Mouse (Mus musculus) hematopoietic stem cell, adult 5-6 weeks (primary cell): ENCODE results near the gene Tymp. TPM values are rescaled to one million over a fixed set of nuclear protein-coding genes. Genes with fewer than 3 reads are reported as not detected.

Source experiments
- ATAC-seq, 2 experiments: fragments of 125-278 bp in 1 of 2; replicated peaks in 1 of 2; 2 replicates each; pipeline ENCODE4 v1.8.0; 2016 to 2017; ENCODE audit warnings: inconsistent platforms in 2 of 2, mild to moderate bottlenecking in 2 of 2, moderate number of reproducible peaks in 2 of 2, low read depth in 1 of 2, moderate TSS enrichment in 1 of 2; ENCODE audit not compliant: low FRiP score in 2 of 2, poor library complexity in 2 of 2, severe bottlenecking in 2 of 2, insufficient read depth in 1 of 2, low TSS enrichment in 1 of 2
- total RNA-seq: library from RNA; stranded (forward); fragments of 172-1452, 232-1000 nt; gene quantifications from 2 replicates; pipeline ENCODE4 v1.2.3, GENCODE M21; 2017

Gene Tymp
- total RNA-seq, 1 experiment from 2014 or later: not detected

DNA sequence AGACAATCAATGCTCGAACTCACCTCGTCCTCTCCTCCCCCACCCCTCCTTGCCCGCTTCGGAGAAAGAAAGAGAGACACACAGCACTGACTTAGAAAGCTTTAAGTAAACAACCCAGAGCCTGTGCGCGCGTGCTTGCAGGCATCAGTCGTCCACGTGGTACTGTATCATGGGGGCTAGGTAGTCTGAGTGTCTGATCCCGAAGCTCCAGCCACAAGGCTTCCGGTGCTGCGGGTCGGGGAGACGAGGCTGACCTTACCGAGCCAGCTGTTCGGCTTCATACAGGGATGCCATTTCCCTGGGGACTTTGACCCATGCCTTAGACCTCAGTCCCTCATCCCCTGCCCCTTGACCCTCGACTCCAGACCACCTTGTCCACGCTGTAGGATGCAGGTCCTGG, 523 bp upstream of the Tymp start:
- ATAC-seq: no peak

DNA sequence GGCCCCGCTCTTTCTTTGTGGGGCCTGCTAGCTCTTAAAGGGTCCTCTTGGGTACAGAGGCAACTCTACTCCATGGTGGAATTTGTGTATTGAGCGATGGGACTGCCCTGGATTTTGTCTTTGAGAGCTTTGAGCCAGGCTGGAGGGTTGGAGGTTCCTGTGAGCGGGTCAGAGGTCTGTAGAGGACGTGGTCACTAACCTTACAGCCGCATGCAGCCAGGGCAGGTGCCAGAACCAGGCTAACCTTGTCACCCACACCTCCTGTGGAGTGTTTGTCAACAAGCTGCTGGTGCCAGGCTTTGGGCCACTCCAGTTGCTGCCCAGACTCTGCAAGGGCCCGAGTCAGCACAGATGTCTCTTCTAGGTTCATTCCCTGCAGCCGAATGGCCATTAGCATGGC, 799 bp downstream of the Tymp start:
- ATAC-seq: no peak

DNA sequence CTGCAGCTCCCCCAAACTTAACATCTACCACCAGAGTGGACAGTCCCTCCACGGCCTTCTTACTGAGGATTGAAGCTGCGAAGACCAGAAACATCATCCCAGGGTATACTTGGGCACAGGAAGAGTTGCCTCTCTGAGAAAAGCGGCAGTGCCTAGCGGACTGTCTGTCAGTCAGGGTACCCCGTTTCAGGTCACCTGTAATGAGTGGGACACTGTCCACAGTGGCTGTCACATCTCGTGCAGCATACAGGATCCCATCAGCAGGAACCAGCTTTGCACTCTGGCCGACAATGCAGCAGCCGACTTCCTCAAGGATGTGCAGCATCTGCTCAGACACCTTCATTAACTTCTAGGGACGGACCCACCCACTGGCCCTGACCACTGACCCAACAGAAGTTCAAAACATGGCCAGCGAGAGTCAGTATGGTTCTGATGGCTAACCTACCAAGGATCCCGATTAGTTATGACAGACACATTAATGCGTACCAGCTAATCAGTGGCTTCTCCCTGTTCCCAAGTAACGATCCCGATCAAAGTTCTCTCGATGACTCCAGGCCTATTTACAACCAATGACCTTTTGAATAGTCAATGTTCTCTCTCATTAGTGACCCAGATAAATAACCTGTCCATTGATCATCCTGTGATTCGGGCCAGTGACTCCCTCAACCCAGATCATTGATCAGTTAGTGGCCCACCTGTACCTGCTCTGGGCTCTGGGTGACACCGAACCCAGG, 1.9 kb downstream of the Tymp start:
- ATAC-seq: no peak

DNA sequence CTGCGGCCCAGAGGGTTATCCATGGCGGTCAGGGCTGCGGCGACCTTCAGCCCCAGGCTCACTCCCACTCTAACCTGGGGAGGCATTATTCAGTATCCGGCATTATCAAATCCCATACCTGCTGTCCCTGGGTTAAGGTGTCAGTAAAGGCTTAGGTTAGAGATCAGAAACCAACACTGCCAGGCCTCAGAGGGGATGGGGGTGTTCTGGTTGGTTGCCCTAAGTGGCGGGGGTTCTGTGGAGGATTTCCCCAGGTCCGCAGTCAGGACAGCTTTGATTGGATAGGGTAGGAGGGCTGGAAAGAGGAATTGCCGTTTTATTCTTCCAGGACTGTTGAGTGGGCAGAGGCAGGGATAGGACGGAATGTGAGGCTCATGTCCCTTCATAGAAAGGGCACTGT, 2.5 kb downstream of the Tymp start:
- no peak for ATAC-seq

DNA sequence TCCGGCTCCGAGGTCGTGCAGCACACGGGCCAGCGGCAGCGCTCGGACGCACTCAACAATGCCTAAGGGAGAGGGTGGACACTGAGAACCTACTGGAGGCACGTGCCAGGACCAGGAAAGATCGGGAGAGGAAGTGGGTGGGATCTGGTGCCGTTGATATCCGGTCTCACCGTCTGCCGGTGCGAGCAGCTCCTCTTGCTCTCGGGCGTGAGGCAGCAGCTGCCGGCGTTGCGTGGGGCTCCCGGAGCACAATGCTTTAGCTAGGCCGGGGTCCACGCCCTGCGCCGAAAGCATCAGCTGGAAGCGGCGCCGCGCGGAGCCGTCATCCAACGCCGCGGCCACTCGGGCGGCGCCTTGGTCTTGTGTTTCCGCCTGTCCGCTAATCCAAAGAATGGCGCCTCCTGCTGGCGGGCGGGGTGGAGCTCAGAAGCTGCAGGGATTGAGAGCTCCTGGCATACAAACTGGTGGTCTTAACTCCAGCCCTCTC, 3.0 kb downstream of the Tymp start, which contains the start of gene Sco2:
Sco2 (minus strand) TSS at position 85 of the 487 bp plus-strand sequence.
- ATAC-seq: peak; percentile 20 to 47

DNA sequence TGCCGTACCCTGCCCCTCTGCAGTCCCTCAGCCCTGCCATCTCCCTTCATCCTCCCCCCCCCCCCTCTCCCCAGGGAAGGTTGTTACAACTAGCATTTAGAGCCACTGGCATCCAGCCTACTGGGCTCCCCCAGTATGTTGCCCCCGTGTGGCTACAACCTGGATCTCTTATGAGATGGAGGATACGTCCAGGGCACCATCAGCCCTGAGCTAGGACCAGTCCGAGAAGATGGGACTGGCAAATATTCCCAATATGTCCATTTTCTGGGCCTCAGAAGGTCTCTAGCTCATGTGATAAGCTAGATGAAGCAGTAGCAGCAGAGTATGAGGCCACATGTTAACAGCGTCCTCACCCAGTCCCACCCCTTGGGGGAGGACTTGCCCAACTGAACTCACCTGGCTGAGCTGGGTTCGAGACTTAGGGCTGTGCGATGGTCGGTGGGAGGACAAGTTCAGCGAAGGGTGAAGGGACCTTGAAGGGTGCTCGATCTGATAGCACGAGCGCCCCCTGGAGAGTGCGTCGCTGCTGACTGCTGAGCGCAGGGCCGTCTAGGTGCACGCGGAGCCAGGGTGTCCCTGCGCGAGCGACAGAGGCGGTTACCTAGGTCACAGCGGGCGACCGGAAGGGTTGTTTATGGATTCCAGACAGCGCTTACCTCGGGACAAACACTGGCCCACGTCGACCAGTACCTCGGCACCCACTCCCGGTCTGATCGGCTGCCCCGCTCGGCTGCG, 3.6 kb downstream of the Tymp start:
- peak; percentile 74 to 82 for ATAC-seq

DNA sequence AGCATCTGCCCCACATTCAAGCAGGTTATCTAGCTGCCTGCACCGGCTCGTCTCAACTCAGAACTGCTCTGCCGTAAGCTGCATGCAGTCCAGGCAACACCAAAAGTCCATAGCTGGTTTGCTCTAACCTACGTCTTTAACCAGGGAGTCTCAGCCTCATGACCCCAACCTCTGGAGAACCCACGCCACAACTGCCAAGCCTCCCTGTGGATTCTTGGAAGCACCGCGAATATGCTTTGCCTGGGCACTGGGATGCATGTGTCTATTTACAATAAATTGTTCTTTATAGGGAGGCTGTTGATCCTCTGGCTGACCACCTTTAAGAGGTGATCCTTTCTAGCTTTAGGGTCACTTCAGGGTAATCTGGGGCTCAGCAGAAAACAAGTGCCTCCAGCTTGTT, 4.3 kb downstream of the Tymp start:
- no peak for ATAC-seq

DNA sequence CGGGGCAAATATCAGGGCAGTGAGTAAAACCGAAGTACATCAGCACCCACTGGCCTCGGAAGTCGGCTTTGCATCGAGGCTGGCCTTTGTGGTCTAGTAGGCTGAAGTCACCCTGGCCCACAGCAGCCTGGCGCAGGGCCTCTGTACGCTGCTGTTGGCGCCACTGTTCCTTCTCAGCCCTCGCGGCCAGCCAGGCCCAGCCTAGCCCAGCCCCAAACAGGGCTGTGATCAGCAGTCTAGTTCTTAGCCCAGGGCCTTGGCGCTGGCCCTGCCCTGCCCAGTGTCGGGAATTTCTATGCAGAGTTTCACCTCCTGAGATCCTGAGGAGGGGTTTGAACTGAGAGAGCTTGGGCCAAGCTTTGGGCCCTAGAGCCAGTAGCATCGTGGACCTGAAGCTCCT, 4.8 kb downstream of the Tymp start:
- no peak for ATAC-seq

DNA sequence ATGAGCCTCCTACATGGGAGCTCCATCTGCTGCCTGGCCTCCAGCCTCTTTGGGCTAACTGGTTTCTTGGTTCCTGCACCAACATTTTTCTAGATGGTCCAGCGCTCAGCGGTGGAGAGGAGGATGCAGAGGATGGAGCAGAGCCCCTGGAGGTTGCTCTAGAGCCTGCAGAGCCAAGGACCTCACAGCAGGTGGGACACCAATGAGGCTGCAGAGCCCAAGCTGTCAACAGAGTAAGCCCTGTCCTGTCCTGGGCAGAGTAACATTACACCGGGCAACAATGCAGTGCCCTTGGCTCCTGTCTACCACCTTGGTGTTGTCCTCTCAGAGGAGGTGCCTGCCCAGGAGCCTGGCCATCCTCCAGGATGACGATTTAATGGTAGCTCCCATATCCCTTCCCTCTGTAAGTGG, 11.7 kb downstream of the Tymp start:
- ATAC-seq: no peak

DNA sequence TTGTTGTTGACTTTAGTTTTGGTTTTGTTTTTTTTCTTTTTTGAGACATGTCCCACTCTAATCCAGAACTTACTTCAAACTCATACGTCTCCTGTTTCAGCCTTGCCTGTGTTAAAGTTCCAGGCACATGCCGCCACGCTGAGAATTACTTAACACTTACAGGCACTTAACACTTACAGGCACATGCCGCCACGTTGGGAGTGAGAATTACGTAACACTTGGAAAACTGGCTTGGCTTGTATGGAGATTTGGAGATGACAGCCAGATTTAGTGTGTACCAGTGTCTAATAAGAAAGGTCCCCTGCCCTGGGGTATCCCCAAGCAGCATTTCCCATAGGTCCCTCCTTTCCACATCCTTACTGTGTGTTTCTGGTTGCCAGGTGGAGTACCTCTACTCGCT, 13.8 kb downstream of the Tymp start:
- ATAC-seq: no peak

DNA sequence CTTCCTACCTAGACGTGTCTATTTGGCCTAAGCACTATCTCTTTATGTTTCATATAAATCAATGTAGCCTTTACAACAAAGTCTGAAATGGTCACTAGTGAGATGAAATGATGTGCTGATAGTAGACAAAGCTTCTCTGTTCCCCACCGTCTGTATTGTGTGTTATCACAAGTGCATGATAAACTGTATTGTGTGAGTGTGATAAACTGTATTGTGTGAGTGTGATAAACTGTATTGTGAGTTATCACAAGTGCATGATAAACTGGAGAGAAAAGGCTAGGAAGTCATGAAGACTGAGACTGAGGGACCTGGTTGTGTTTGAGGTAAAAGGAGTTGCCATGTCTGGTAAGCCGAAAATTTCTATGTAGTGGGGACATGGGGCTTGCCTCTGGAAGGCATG, 18.1 kb downstream of the Tymp start:
- no peak for ATAC-seq

DNA sequence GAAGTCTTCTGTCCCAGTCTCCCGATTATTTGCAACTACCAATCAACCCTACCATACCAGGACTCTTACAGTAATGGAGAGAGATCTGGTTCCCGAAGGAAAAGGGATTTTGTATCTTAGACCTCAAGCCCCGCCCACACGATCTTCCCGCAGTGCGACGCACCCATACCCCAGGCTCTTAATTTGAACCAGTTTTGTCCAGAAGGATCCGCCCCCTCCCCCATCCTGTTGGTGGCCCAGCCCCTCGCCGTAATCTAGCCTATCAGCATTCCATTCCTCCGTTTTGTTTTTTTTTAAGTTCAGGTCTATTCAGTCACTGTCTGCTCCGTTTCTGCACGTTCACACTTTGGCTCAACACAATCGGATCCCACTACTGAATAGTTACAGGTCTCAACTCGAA, 20.5 kb downstream of the Tymp start:
- ATAC-seq: peak; percentile 56 to 60

DNA sequence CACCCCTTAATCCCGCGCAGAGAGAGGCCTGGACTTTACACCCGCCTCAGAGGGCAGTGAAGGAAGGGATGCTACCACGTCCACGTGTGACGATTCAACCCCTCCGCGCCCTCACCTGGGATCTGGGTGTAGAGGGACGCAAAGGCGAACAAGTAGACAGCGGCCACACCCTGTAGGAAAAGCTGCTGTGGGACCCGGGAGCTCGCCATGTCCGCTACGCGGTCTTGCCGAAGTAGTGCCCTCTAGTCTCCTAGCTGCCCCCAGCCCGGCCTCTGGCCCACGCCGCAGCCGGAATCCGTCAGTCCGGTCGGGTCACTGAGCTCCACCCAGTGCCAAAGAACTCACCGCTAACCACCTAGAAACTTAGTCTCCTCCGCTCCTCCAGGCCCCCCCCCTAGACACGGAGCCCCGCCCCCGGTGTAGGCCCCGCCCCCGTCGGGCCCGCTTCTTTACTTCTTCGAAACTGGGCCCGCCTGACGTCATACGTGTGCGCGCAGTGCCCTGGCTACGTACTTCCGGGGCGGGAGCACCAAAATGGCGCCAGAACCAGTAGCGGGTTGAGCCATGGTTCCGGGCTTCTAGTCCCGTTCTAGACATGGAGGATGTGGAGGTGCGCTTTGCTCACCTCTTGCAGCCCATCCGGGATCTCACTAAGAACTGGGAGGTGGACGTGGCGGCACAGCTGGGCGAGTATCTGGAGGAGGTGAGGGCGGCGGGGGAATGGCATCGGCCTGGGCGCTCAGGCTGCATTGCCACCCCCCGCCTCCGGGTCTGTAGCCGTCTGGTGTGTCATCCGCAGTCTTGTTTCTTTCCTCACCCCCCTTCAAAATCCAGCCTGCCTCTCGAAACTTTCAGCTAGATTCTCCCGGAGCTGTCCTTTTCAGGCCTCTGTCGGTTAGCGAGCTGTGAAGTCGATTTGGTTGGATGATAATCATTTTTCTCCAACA, 21.3 kb downstream of the Tymp start, which contains the start of the genes Lmf2 and Ncaph2:
Lmf2 (minus strand) TSS at position 419 of the 947 bp plus-strand sequence.
Ncaph2 (plus strand) TSS at position 479 of the 947 bp plus-strand sequence.
- ATAC-seq: peak; percentile 80 to 85

DNA sequence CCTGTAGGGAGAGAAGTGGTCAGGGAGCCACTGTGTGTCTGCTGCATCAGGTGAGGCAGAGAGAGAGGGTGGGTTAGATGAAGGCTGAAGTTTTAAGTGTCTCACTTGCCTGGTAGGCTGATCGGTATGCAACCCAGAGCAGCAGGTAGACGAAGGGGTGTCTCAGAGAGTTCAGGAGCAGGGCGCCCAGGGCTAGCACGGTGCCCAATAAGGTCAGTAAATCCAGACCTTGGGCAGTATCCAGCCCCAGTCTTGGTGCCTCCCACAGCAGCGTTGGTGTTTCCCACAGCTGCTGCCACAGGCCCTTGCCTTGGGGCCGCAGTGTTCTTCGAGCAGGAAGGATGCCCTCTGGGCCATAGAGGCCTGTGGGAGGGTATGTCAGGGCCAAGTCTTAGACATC, 22.4 kb downstream of the Tymp start:
- ATAC-seq: no peak

DNA sequence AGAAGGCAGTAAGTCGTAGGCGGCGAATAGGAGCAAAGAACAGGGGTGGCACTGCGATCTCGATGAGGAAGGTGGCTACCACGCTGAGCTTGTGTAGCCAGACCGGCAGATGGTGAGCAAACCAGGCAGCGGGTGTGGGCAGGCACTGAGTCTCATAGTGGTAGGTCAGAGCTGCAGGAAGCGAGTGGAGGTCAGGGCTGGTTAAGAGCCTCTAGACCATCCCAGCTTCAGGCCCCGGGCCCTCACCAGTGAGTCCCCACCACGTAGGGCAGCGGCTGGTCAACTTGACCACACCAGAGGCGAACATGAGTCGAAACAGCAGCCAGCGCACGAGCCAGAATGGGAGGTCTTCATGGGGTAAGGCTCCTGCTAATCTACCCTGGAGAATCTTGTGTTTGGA, 23.0 kb downstream of the Tymp start:
- no peak for ATAC-seq

DNA sequence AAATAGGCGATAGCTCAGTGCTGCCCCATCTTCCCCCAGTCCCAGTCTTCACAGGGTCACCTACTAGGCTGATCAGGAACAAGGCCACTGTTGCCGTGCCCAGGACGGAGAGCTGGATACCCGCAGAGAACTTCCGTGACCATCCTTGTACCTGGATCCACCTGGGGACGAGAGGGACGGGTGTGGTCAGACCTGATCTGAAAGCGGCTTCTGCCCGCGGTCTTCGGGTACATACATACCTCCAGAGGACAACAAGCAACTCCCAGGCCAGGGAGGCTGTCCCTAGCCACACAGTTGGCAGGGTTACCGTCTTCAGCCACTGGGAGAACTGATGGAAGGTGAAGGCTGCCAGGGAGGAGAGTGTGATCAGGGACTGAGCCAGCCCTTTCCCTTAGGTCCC, 24.0 kb downstream of the Tymp start:
- ATAC-seq: no peak

DNA sequence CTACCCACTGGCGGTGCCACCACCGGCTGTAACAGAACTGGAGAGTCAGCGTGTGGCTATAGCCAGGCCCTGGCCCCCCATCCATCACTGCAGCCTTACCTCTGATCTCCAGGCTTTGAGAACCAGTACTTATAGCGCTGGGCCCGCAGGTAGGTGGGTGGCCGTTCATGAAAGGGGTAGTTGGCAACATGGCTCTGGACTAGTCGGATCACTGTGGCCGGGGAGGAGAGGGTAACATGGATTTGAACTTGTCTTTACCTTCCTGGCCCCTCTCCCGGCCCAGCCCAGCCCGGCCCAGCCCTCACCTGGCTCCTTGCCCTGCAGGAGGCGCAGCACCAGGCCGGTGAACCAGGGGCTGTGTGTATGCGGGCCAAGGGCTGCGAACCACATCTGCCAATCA, 24.8 kb downstream of the Tymp start:
- no peak for ATAC-seq

DNA sequence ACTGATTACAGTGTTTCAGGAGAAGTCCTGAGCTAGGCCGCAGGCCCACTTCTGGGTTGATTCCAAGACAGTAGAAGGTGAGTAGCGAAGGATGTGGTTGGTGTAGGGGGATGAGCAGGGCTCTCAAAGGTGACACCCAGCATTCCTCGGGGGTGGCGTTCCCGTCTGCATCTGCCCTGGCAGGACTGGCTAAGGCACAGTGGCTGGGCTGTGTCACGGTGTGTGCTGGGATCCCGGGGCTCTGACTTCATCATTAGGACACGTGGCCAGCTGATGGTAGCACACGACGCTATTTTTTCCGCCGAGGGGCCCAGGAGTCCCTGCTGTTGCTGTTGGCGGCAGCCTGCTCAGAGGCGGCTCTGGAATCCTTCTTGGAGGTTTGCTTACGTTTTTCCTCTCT, 25.5 kb downstream of the Tymp start:
- ATAC-seq: no peak
